ENCODE assay signal across 11 mouse cellular contexts in genomic region chr5:137850313-137850712, GRCm38 (mm10). TPM values are rescaled to one million over a fixed set of nuclear protein-coding genes. Genes with fewer than 3 reads are reported as not detected.
DNase-seq lines count a peak whose midpoint lies in the region; ATAC-seq lines count a peak whose summit lies in the region.
"Not testable (repeated sequence)": the region's sequence is repeated elsewhere in the genome, so short reads cannot be mapped to it uniquely, and the experiment has no call there.
"Had no signal": no experiment of that assay in that cellular context is flagged by ENCODE, and none has a peak within 500 bp of the region (broad histone marks: within the 10 kb centered on the region; RNA-seq: fewer than 3 reads in every experiment).

No protein-coding gene starts in this region.

- DNase-seq in heart, adult 11 months: peak; percentile 50

- H3K36me3 ChIP-seq in macrophage (ENCODE audit: inconsistent target): not testable (repeated sequence)

- H3K27ac ChIP-seq in macrophage: 0 out of 2 replicates have a peak overlapping the region, but pooled peaks have one; percentile 5

- ATAC-seq in megakaryocyte, adult 5-6 weeks (ENCODE audit: poor library complexity, severe bottlenecking): peak; percentile 62
- peak; percentile 82 for ATAC-seq in monocyte, adult 5-6 weeks (replicated peaks; ENCODE audit: insufficient number of reproducible peaks, low FRiP score, low TSS enrichment, poor library complexity, severe bottlenecking)

- not testable (repeated sequence) for H3K79me2 ChIP-seq in macrophage (ENCODE audit: inconsistent target)

- not testable (repeated sequence) for H3K4me3 ChIP-seq in macrophage (ENCODE audit: inconsistent target)

- WGBS in macrophage (ENCODE audit: missing documents): no CpG with 5 or more reads among the region's 1 CpGs

RNA-seq across cellular contexts. Expression of gene Pilrb1, which starts 7.6 kb away (rescaled TPM):
- total RNA-seq in macrophage (2018; cell fraction: chromatin; rRNA removed): 10 to 100 TPM in 16 of 26 experiments, 1 to 10 TPM in 10; 1.4 to 64.1 (median 16.3) TPM
- total RNA-seq in macrophage (2018; cell fraction: cytosol; rRNA removed): 10 to 100 TPM in 13 of 26 experiments, 1 to 10 TPM in 13; 2.0 to 33.1 (median 10.0) TPM
- 10 to 100 TPM in 24 of 26 experiments, 1 to 10 TPM in 2; 4.3 to 95.8 (median 29.3) TPM for total RNA-seq in macrophage (2018; cell fraction: nucleus; rRNA removed)
- polyA plus RNA-seq in macrophage (2018): 7.2 to 9.0 TPM (median 7.9 TPM) in 3 replicates
- total RNA-seq in megakaryocyte, adult 5-6 weeks (2015): 94.9 and 109 TPM in 2 replicates
- 82.8 and 86.5 TPM in 2 replicates for total RNA-seq in megakaryocyte, adult 5-6 weeks (2017)
- 98.4 to 185 TPM (median 149 TPM) in 3 replicates for total RNA-seq in monocyte, adult 5-6 weeks (2017)
- total RNA-seq: CH12.LX, ES-E14 had no signal
- polyA plus RNA-seq: brain, embryonic 14.5 days; C2C12; G1E; Patski had no signal

RNA-seq across cellular contexts. Expression of gene Pilra, which starts 14.2 kb away (rescaled TPM):
- 10 to 100 TPM in 16 of 26 experiments, 1 to 10 TPM in 10; 1.7 to 73.9 (median 16.1) TPM for total RNA-seq in macrophage (2018; cell fraction: chromatin; rRNA removed)
- total RNA-seq in macrophage (2018; cell fraction: cytosol; rRNA removed): 10 to 100 TPM in 13 of 26 experiments, 1 to 10 TPM in 13; 2.2 to 46.2 (median 13.9) TPM
- total RNA-seq in macrophage (2018; cell fraction: nucleus; rRNA removed): 100 to 1,000 TPM in 1 of 26 experiments, 10 to 100 TPM in 22, 1 to 10 TPM in 3; 5.7 to 123 (median 28.7) TPM
- 5.9 to 17.4 TPM (median 7.6 TPM) in 3 replicates for polyA plus RNA-seq in macrophage (2018)
- 65.2 and 103 TPM in 2 replicates for total RNA-seq in megakaryocyte, adult 5-6 weeks (2015)
- total RNA-seq in megakaryocyte, adult 5-6 weeks (2017): 95.8 and 100 TPM in 2 replicates
- 231 to 298 TPM (median 257 TPM) in 3 replicates for total RNA-seq in monocyte, adult 5-6 weeks (2017)
- polyA plus RNA-seq: activated CD4-positive, CD25-positive, alpha-beta regulatory T cell, adult 4 months had no signal

RNA-seq across cellular contexts. Expression of gene Pilrb2, which starts 21.3 kb away (rescaled TPM):
- 10 to 100 TPM in 18 of 26 experiments, 1 to 10 TPM in 8; 2.1 to 29.2 (median 17.1) TPM for total RNA-seq in macrophage (2018; cell fraction: chromatin; rRNA removed)
- total RNA-seq in macrophage (2018; cell fraction: cytosol; rRNA removed): 10 to 100 TPM in 13 of 26 experiments, 1 to 10 TPM in 13; 3.3 to 27.0 (median 11.1) TPM
- 10 to 100 TPM in 22 of 26 experiments, 1 to 10 TPM in 4; 3.8 to 56.3 (median 20.0) TPM for total RNA-seq in macrophage (2018; cell fraction: nucleus; rRNA removed)
- polyA plus RNA-seq in macrophage (2018): 12.2 to 15.9 TPM (median 14.4 TPM) in 3 replicates
- 106 and 132 TPM in 2 replicates for total RNA-seq in megakaryocyte, adult 5-6 weeks (2015)
- 62.6 and 73.1 TPM in 2 replicates for total RNA-seq in megakaryocyte, adult 5-6 weeks (2017)
- 111 to 176 TPM (median 151 TPM) in 3 replicates for total RNA-seq in monocyte, adult 5-6 weeks (2017)
- total RNA-seq: CH12.LX, ES-E14 had no signal
- polyA plus RNA-seq: activated CD4-positive, CD25-positive, alpha-beta regulatory T cell, adult 4 months; C2C12; Patski had no signal
